Mouse (Mus musculus): ENCODE measurements around the gene Pfdn4.

DNA sequence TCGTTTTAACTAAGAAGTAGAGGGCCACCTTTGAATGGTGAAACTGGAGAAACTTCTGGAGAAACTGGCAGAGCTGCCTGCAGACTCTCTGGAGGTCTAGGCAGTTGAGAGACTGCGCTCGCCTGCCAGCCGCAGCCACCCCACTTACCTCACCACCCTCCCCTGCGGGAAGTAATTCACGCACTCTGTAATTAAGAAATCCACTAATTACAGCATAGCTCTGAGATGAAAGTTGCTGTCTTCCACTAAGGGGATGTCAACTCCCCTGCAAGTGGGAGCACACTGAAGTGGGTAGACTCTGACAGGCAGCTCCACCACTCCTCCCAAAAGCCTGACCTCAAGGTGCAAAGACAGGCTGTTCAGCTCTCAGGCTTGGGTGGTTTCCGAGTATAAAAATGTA lies 55.9 kb downstream of the Pfdn4 start:
- TF ChIP-seq CTCF (IDR thresholded peaks at IDR 0.05; ENCODE audit: insufficient read depth, low read depth, low read length) (no peak), POLR2A (IDR thresholded peaks at IDR 0.05; ENCODE audit: insufficient read depth, low read depth, low read length) (no peak)

Data from olfactory bulb, adult 2 months (tissue).